Mouse (Mus musculus): ENCODE measurements at regions not wholly inside any gene's neighbourhood (a gene's known extent, or its start where the extent isn't known, plus 50 kb on each side); places are given as distances from the start of the nearest gene placed in this dataset.
"Not testable (repeated sequence)": the region's sequence is repeated elsewhere in the genome, so short reads cannot be mapped to it uniquely, and the experiment has no call there.

DNA sequence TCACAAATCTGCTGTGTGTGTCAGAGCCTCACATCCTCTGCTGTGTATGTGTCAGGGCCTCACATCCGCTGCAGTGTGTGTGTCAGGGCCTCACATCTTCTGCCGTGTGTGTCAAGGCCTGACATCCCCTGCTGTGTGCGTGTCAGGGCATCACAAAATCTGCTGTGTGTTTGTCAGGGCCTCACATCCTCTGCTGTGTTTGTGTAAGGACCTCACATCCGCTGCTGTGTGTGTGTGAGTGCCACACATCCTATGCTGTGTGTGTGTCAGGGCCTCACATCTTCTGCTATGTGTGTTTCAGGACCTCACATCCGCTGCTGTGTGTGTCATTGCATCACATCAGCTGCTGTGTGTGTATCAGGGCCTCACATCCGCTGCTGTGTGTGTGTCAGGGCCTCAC, 63.3 kb downstream of the Asmt start:
- peak in 1 of 2 experiments; percentile 0 for DNase-seq

DNA sequence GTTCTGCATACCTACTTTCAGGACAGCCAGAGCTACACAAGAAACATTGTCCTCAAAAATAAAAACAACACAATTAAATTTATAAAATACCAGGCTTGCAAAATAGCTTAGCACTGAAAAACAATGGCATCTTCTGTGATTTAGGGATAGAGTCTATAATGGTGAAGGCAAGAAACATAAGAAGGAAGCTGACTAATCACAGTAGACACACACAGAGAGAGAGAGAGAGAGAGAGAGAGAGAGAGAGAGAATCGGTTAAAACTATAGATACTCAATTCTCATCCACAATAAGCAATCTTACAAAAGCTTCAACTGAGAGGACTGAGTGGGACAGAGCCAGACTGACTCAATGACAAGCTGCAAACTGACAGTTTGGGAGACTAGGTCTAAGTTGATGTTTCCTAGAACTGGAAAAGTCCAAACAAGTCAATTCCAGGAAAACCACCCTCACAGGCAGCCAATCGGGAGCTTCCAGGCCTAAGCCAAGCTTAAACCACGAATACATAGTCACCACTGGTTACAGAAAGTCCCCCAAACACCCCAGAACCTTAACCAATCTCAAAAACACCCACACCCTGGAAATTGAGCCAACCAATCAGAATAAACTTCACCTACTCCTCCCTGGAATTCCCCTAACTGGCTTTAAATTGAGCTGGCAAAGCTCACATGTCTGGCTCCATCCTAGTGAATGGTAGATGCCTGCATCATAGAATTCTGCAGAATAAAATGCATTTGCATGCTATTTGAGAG, 81.2 kb downstream of the Asmt start:
- DNase-seq, result not testable (repeated sequence)

All from thymus, postnatal 36 days (tissue).